Mouse (Mus musculus) right cerebral cortex, postnatal 4 days (tissue): ENCODE data around the gene Gxylt2.

Experiments used
- DNase-seq: peaks from one replicate; pipeline ENCODE4 v3.0.0-alpha.2; 2022

Gxylt2 gene

GRCm38 (mm10) chr6:100704574-100705365 lies at the start of gene Gxylt2:
Gxylt2 (plus strand) TSS chr6:100704734.
- peak; percentile 37 for DNase-seq

- peak; percentile 65 for DNase-seq
These were observed 44.1 kb upstream of the Gxylt2 start for GRCm38 (mm10) chr6:100660395-100660794.

GRCm38 (mm10) chr6:100662224-100662623 lies 42.3 kb upstream of the Gxylt2 start:
- DNase-seq: no peak

DNA sequence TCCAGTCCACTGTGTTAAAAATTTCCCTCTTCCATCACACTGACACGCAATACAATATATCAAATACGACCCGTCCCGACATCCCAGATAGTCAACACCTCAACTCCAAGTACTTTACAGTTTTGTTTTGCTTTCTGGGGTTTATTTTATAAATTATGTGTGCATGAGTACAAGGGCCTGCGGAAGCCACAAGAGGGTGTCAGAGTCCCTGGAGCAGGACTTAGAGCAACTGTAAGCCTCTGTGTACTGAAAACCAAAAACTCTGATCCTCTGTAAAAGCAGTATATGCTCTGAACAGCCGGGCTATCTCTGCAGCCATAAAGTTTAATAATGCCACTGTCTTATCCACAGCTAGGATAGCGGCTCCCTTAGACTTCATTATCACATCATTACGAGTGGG lies 36.9 kb upstream of the Gxylt2 start:
- DNase-seq: no peak

DNA sequence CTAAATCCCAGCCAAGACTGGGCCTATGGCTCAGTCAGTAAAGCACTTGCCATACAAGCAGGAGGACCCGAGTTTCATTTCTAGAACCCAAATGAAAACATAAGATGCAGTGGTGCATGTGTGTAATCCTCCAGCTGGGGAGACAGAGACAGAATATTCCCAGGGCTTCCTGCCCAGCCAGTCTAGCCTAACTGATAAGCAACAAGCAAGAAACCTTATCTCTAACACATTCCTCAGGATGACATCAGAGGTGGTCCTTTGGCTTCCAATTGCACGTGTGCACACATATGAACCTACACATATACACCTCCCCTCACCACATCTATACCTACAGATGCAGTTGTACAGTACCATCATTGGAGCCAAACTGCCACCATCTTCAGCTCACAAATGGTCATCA lies 35.7 kb upstream of the Gxylt2 start:
- DNase-seq: no peak

DNA sequence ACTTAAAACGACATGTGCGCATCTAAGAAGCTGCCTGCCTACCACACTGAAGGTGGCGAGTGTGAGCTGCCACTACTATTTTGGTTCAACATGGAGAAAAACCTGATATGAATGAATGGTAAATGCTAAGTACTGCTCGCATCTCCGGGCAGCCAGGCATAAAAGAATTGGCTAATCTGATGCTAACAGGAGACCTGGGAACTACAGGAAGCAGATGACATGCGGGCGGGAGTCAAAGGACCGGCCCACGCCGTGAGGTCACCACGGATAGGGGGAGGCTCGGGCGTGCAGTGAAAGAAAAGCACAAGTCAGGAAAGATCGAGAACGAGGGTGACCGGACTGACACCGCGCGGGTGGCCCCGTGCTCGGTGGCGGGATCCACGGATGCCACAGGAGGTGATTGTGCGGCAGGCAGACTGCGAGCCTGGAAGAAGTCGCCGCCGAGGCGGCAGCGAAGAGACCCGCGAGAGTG lies 34.1 kb upstream of the Gxylt2 start:
- DNase-seq: peak; percentile 29

DNA sequence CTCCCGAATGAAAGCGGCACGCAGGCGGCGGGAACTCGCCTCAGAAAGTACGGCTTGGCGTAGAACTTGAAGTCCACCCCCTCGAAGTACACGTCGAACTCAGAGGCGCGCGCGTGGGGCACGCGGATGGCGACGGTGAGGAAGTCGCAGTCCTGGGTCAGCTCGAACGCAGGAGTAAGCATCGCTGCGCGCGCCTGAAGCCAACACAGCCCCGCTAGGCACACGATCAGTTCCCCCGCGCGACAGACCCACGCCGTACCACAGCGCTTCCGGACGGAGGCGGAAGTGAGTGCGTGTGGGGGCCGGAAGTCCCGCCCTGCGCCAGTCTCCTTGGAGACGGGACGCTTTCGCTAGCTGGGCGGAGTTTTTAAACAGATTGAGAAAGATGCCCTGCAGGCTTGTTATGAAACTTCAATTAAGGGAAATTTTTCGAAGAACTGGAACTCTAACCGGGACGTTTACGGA lies 33.6 kb upstream of the Gxylt2 start, which contains the start of gene Shq1:
Gene Shq1, minus strand, starts transcription at position 278 of the 465 bp plus-strand sequence.
- DNase-seq: peak; percentile 84

DNA sequence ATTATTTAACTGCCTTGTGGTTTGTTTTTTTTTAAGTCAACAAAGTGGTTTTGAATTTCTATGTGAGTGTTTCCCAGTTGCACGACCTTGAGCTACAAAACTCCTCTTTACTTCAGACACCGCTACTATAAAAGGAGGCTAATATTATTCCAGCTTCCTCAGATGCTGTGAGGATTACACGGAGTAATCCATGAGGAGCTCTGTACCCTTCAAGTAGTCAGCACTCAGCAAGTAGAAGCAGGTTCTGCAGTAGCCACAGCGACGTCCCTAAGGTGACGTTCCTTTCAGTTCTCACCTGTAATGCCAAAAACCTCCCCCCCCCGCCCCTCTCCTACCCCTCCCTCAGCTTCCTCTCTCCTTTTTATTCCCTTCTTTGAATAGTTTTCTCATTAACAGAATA lies 33.1 kb upstream of the Gxylt2 start:
- no peak for DNase-seq

GRCm38 (mm10) chr6:100674974-100675373 lies 29.6 kb upstream of the Gxylt2 start:
- DNase-seq: no peak

DNA sequence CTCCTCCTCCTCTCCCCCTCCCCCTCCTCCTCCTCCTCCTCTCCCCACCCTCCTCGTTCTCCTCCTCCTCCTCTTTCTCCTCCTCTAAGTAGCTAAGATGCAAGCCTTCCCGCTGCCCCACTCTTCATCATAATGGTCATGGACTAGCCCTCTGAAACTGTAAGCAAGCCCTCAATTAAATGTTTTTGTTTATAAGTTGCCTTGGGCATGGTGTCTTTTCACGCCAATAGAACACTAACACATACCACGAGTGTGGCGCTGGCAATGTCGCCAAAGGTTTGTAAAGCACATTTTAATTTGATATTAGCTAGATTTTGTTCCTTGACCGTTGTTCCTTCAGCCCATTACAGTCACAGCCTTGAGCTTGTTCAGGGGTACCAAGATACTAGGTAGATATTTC lies 28.1 kb upstream of the Gxylt2 start:
- no peak for DNase-seq

DNA sequence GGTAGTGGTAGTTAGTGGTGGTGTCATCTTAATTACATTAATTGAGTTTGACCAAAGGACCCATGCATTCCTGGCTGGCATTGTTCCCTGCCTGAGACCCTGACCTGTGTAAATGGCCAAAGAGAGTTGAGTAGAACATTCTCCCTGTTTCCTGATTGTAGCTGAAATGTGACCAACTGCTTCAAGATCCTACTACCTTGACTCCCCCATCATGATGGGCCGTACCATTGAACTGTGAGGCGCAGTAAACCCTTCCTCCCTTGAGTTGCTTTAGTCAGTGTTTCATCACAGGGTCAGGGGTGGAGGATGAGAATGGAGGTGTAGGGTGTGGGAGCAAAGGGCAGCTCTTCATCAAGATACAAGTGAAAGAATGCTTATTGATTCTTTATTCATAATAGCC lies 25.9 kb upstream of the Gxylt2 start:
- no peak for DNase-seq

- DNase-seq: no peak
These were observed 18.2 kb upstream of the Gxylt2 start for GRCm38 (mm10) chr6:100686341-100686740.

- no peak for DNase-seq
These were observed 4.5 kb upstream of the Gxylt2 start for GRCm38 (mm10) chr6:100699986-100700385.

DNA sequence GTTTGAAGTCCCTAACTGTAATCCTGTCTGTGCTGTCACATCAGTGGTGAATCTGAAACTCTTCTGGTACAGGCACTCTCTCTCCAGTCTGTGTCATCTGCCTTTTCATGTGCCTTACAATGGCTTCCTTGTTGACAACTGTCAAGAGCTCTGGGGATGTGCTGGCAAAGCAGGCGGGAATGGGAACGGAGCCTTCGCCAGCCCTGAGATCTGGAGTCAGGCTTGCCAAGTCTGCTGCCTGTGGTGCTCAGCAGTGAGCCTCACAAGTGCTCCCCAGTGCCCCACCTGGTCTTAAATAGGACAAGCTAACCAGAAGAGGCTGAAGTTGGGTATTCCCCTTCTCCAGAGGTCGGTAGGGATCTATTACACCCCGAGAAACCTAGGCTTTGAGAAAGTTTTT lies 3.8 kb upstream of the Gxylt2 start:
- DNase-seq: no peak

DNA sequence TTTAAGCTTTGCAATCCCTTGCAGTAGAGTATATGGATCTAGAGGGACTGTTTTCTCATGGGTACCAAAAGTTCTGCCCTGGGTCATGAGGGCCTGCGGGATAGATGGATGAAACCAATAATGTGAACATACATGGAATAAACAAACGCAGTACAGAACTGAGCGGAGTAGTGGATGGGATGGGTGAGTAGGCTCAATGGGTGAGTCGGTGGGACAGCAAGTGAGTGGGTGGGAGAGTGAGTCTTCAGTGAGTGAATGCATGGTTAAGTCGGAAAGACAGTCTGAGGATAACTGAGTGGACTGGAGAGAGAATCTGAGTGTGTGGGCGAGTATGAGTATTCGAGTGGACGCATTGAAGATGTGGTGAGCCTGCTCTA lies 349 bp upstream of the Gxylt2 start:
- no peak for DNase-seq

GRCm38 (mm10) chr6:100705366-100705811 lies 855 bp downstream of the Gxylt2 start:
- DNase-seq: no peak

DNA sequence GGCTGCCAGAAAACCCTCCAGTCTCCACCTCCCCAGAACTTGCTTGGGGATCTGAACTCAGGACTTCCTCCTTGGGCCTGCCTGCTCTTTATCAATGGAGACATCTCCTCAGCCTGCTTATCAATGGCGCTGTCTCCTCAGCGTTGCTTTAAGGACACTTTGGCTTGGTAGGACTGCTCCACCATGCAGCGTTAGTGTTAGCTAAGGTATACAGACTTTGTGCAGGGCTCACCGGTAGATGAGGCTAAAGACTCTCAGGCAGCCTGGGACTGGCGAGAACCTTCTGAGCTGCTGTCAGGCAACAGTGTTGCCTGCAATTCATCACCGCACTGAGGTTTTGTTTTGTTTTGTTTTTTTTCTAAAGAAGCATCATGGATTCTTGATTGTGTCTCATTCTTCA lies 2.3 kb downstream of the Gxylt2 start:
- DNase-seq: no peak

GRCm38 (mm10) chr6:100707557-100707956 lies 3.0 kb downstream of the Gxylt2 start:
- no peak for DNase-seq

GRCm38 (mm10) chr6:100708248-100708647 lies 3.7 kb downstream of the Gxylt2 start:
- DNase-seq: no peak

DNA sequence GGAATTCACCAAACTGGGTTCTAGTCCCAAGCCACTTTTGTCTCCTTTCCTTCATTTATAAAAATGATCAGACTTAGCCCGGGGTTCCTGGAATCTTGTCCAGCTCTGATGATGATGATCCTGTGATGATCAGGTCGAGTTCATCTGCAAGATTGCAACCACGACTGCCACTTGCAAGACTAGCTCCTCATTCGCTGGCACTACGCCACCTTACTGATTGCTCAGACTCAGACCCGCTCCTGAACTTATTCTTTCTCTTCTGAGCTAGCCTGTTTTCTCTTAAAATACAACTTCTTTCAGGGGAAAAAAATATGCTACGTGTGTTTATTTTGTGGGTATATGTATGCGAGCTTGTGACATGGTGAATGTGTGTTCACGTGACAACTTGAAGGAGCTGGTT lies 4.5 kb downstream of the Gxylt2 start:
- peak; percentile 20 for DNase-seq

DNA sequence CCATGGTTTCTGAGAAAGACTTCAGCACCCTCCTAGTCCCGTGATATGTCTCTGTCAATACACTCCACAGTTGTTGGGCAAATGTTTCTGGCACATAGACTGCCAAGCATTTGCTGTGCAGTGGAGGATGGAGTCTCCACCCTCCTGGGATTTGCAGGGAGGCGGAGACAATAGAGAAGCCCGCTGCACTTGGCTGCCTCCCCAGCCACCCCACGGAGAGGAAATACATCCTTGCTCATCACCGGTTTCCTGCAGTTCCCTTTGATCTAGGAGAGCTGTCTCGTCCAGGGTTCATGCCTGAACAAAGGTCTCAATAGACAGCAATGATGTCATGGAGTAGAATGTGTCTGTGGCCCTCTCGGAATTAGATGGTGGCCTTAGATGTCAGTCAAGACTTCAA lies 4.9 kb downstream of the Gxylt2 start:
- DNase-seq: peak; percentile 16

DNA sequence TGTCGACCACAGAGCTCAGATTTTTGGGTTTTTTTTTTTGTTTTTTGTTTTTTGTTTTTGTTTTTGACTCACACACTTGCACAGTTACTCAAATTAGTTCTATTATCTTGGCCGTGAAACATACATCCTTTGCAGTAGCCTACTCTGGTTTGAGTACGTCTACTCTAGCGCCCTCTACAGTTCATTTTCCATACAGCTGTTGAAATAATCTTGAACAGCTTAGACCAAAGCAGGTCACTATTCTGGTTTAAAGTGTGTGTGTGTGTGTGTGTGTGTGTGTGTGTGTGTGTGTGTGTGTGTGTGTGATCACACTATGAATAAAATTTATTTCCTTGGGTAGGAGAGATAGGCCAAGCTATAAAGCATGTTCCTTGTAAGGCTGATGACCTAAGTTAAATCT lies 5.6 kb downstream of the Gxylt2 start:
- no peak for DNase-seq

GRCm38 (mm10) chr6:100710866-100711265 lies 6.3 kb downstream of the Gxylt2 start:
- DNase-seq: no peak

DNA sequence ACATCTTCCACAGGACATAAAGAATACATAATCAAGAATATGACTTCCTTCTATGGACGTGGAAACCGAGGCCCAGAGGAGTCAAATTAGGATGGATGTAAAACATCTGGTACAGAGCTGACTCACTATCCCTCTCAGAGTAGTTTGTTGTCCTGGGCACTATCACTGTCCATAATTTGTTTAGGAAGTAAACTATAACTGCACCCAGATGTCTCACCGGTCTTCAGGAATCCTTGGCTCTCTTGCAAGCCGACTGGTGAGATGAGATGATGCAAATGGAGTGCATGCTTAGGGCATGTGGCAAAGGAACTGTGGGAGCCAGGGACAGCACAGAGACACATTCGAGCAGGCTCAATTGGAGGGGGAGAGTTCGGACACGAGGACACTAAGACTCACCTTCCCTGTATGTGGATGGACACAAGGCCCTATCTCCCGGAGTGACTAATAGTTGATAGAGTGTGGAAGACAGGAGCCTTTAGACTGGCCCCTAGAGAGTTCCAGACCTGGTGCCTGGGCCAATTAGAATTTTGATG lies 10.8 kb downstream of the Gxylt2 start:
- no peak for DNase-seq

- DNase-seq: no peak
These were observed 11.6 kb downstream of the Gxylt2 start for GRCm38 (mm10) chr6:100716152-100716551.
